Mouse (Mus musculus) brain, embryonic 14.5 days (tissue): ENCODE measurements around the gene Hexim1.

Source experiments
- CTCF ChIP-seq: fragments of 200-500 bp; IDR thresholded peaks from 2 replicates; pipeline ENCODE4 v1.5.1; 2012; ENCODE audit warnings: inconsistent platforms, mild to moderate bottlenecking, moderate library complexity, borderline replicate concordance; ENCODE audit not compliant: insufficient read depth, insufficient read length; ENCODE audit errors: extremely low read depth
- POLR2A ChIP-seq: fragments of 200-500 bp; IDR thresholded peaks from 2 replicates; pipeline ENCODE4 v1.6.1; 2012; ENCODE audit warnings: mild to moderate bottlenecking, inconsistent platforms, borderline replicate concordance; ENCODE audit not compliant: poor library complexity, insufficient read depth, insufficient read length, severe bottlenecking; ENCODE audit errors: extremely low read depth

DNA sequence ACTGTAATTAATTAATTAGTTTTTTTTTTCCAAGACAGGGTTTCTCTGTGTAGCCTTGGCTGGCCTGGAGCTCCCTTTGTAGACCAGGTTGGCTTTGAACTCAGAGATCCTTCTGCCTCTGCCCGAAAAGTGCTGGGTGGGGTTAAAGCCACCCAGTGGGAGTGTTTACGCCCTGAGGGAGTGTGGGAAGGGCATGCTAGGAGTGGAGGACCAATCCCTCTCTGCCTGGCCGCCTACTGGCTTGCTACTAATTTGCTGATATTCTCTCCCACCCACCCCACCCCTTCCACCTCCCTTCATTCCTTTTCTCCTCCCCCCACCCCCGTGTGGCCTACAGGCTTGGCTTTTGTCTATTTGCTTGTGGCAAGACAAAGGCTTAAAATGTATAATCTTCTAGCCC, 9.6 kb upstream of the Hexim1 start:
- no peak for TF ChIP-seq CTCF
- TF ChIP-seq POLR2A, result no peak
